Comparison of ENCODE assay signal across 16 mouse cellular contexts in genomic region chr14:51252206-51252605, GRCm38 (mm10). TPM values are rescaled to one million over a fixed set of nuclear protein-coding genes. Genes with fewer than 3 reads are reported as not detected.
"Had no signal": no experiment of that assay in that cellular context is flagged by ENCODE, and none has a peak within 500 bp of the region (broad histone marks: within the 10 kb centered on the region; RNA-seq: fewer than 3 reads in every experiment).

No protein-coding gene starts in this region.

RNA-seq across cellular contexts. Expression of gene Rnase2a, which starts 3.7 kb away (rescaled TPM):
- total RNA-seq: heart, postnatal 10 days; heart, postnatal 14 days; heart, postnatal 25 days; heart, postnatal 4 days; hematopoietic stem cell, adult 5-6 weeks; hindbrain, postnatal 0 days; layer of hippocampus, adult 18-20 months; layer of hippocampus, adult 2 months; layer of hippocampus, adult 8-10 months; layer of hippocampus, postnatal 10 days; layer of hippocampus, postnatal 14 days; layer of hippocampus, postnatal 25 days; layer of hippocampus, postnatal 36 days; left cerebral cortex, adult 18-20 months; left cerebral cortex, adult 2 months had no signal

RNA-seq across cellular contexts. Expression of gene Ear14, which starts 49.0 kb away (rescaled TPM):
- total RNA-seq: heart, postnatal 10 days; heart, postnatal 14 days; heart, postnatal 25 days; heart, postnatal 36 days; heart, postnatal 4 days; hematopoietic stem cell, adult 5-6 weeks; hindbrain, postnatal 0 days; layer of hippocampus, adult 18-20 months; layer of hippocampus, adult 2 months; layer of hippocampus, adult 8-10 months; layer of hippocampus, postnatal 10 days; layer of hippocampus, postnatal 14 days; layer of hippocampus, postnatal 25 days; left cerebral cortex, adult 18-20 months; left cerebral cortex, adult 2 months had no signal

RNA-seq across cellular contexts. Expression of gene Ang2, which starts 53.3 kb away (rescaled TPM):
- total RNA-seq: heart, postnatal 10 days; heart, postnatal 14 days; heart, postnatal 25 days; heart, postnatal 36 days; heart, postnatal 4 days; hematopoietic stem cell, adult 5-6 weeks; hindbrain, postnatal 0 days; layer of hippocampus, adult 18-20 months; layer of hippocampus, adult 2 months; layer of hippocampus, adult 8-10 months; layer of hippocampus, postnatal 10 days; layer of hippocampus, postnatal 14 days; layer of hippocampus, postnatal 25 days; layer of hippocampus, postnatal 36 days; left cerebral cortex, adult 18-20 months; left cerebral cortex, adult 2 months had no signal
